Mouse (Mus musculus) intestine, embryonic 16.5 days (tissue): ENCODE data around the gene Robo1. TPM values are rescaled to one million over a fixed set of nuclear protein-coding genes. Genes with fewer than 3 reads are reported as not detected.

Experiments
- ATAC-seq: fragments of 200-750 bp; cut with Nextera tagmentation; 2 replicates; pipeline ENCODE4 v1.8.0; 2017; ENCODE audit warnings: moderate TSS enrichment, moderate library complexity
- H3K27ac ChIP-seq: fragments of 300-500 bp; sonication (generic); 2 replicates; pipeline ENCODE4 v1.5.1; 2014; ENCODE audit warnings: mild to moderate bottlenecking, low read length
- H3K27me3 ChIP-seq: fragments of 300-500 bp; sonication (generic); replicated peaks from 2 replicates; pipeline ENCODE4 v1.6.1; 2014; ENCODE audit warnings: low read length, control low read depth, mixed read lengths; ENCODE audit not compliant: control insufficient read depth, insufficient read depth
- H3K36me3 ChIP-seq: fragments of 300-500 bp; sonication (generic); 2 replicates; pipeline ENCODE4 v1.6.1; 2014; ENCODE audit warnings: low read length, control low read depth; ENCODE audit not compliant: control insufficient read depth, insufficient read depth
- H3K4me1 ChIP-seq: fragments of 300-500 bp; sonication (generic); 2 replicates; pipeline ENCODE4 v1.6.1; 2014; ENCODE audit warnings: low read length, control low read depth, mixed read lengths; ENCODE audit not compliant: control insufficient read depth, insufficient read depth
- H3K4me2 ChIP-seq: fragments of 300-500 bp; sonication (generic); 2 replicates; pipeline ENCODE4 v1.6.1; 2014; ENCODE audit warnings: low read depth, low read length, control low read depth
- H3K4me3 ChIP-seq: fragments of 300-500 bp; sonication (generic); 2 replicates; pipeline ENCODE4 v1.5.1; 2014; ENCODE audit warnings: mild to moderate bottlenecking, low read length
- H3K9ac ChIP-seq: fragments of 300-500 bp; sonication (generic); 2 replicates; pipeline ENCODE4 v1.6.1; 2014; ENCODE audit warnings: low read depth, low read length
- H3K9me3 ChIP-seq: fragments of 300-500 bp; sonication (generic); 2 replicates; pipeline ENCODE4 v1.6.1; 2016; ENCODE audit warnings: low read length, control low read depth; ENCODE audit not compliant: control insufficient read depth
- WGBS: fragments of 180-500 bp; shearing (Covaris S2); extraction: QIAGEN DNeasy Blood & Tissue Kit; methylation state at CpG from one replicate; pipeline ENCODE4 v1.1.7; 2014; 5-methylcytosine and 5-hydroxymethylcytosine counted together
- polyA plus RNA-seq: library from polyadenylated mRNA; unstranded; fragments of >200 nt; fragmentation: Nextera tagmentation; extraction: Ambion mirVana; gene quantifications from 2 replicates; pipeline ENCODE4 v1.2.1, GENCODE M21; 2015

Gene Robo1
- polyA plus RNA-seq, 1 experiment from 2014 or later: 10.9 TPM

- no peaks in the 10 kb centered on the region for H3K36me3 ChIP-seq
- WGBS: 96% methylated on average over 2 of the region's 2 CpGs
- ATAC-seq: no peak
Observed at GRCm38 (mm10) chr16:72834266-72834665, 526.2 kb downstream of the Robo1 start.

GRCm38 (mm10) chr16:72839031-72839430, 530.9 kb downstream of the Robo1 start:
- Histone ChIP-seq H3K4me3 (no peak overlapping the region), H3K36me3 (no peaks in the 10 kb centered on the region), H3K4me2 (no peak overlapping the region), H3K27me3 (no peaks in the 10 kb centered on the region), H3K9me3 (no peaks in the 10 kb centered on the region), H3K9ac (no peak overlapping the region), H3K4me1 (no peaks in the 10 kb centered on the region), H3K27ac (no peak overlapping the region)
- no peak for ATAC-seq
- 81% methylated on average over 1 of the region's 1 CpGs for WGBS

More at GRCm38 (mm10) chr16:72834266-72834665, 526.2 kb downstream of the Robo1 start:
- H3K27me3 ChIP-seq: no peaks in the 10 kb centered on the region
- no peaks in the 10 kb centered on the region for H3K9me3 ChIP-seq
- no peak overlapping the region for H3K4me2 ChIP-seq
- no peak overlapping the region for H3K9ac ChIP-seq
- H3K27ac ChIP-seq: no peak overlapping the region
- peaks cover 6% of the 10 kb centered on the region for H3K4me1 ChIP-seq
- H3K4me3 ChIP-seq: no peak overlapping the region

- Histone ChIP-seq H3K4me3 (no peak overlapping the region), H3K36me3 (no peaks in the 10 kb centered on the region), H3K27me3 (no peaks in the 10 kb centered on the region), H3K4me1 (no peaks in the 10 kb centered on the region), H3K9ac (no peak overlapping the region), H3K9me3 (no peaks in the 10 kb centered on the region), H3K27ac (no peak overlapping the region), H3K4me2 (no peak overlapping the region)
- 82% methylated on average over 9 of the region's 9 CpGs for WGBS
- no peak for ATAC-seq
Observed at GRCm38 (mm10) chr16:72841066-72841465, 533.0 kb downstream of the Robo1 start.

- Histone ChIP-seq H3K27me3 (no peaks in the 10 kb centered on the region), H3K36me3 (no peaks in the 10 kb centered on the region), H3K9ac (no peak overlapping the region), H3K4me1 (no peaks in the 10 kb centered on the region), H3K4me3 (no peak overlapping the region), H3K9me3 (no peaks in the 10 kb centered on the region), H3K4me2 (no peak overlapping the region), H3K27ac (no peak overlapping the region)
- 78% methylated on average over 9 of the region's 9 CpGs for WGBS
- no peak for ATAC-seq
Observed at GRCm38 (mm10) chr16:72854101-72854500, 546.0 kb downstream of the Robo1 start.

GRCm38 (mm10) chr16:72854809-72855503, 546.9 kb downstream of the Robo1 start:
- Histone ChIP-seq H3K9ac (no peak overlapping the region), H3K27ac (no peak overlapping the region), H3K9me3 (no peaks in the 10 kb centered on the region), H3K36me3 (no peaks in the 10 kb centered on the region), H3K4me2 (no peak overlapping the region), H3K4me1 (no peaks in the 10 kb centered on the region), H3K4me3 (no peak overlapping the region), H3K27me3 (no peaks in the 10 kb centered on the region)
- 73% methylated on average over 5 of the region's 5 CpGs for WGBS
- ATAC-seq: no peak

- no peak for ATAC-seq
- Histone ChIP-seq H3K4me2 (no peak overlapping the region), H3K9me3 (no peaks in the 10 kb centered on the region), H3K27me3 (no peaks in the 10 kb centered on the region), H3K4me3 (no peak overlapping the region), H3K36me3 (no peaks in the 10 kb centered on the region), H3K27ac (no peak overlapping the region), H3K9ac (no peak overlapping the region), H3K4me1 (peaks cover 5% of the 10 kb centered on the region; the same call in 1 of the 2 replicates)
- WGBS: 66% methylated on average over 7 of the region's 7 CpGs
Observed at GRCm38 (mm10) chr16:72861707-72862277, 553.7 kb downstream of the Robo1 start.

- Histone ChIP-seq H3K36me3 (no peaks in the 10 kb centered on the region), H3K4me3 (no peak overlapping the region), H3K9ac (no peak overlapping the region), H3K27ac (no peak overlapping the region), H3K9me3 (no peaks in the 10 kb centered on the region), H3K4me1 (peaks cover 5% of the 10 kb centered on the region; the same call in 1 of the 2 replicates), H3K27me3 (no peaks in the 10 kb centered on the region), H3K4me2 (no peak overlapping the region)
- no peak for ATAC-seq
- WGBS: 69% methylated on average over 4 of the region's 4 CpGs
Observed at GRCm38 (mm10) chr16:72866011-72866410, 557.9 kb downstream of the Robo1 start.

- Histone ChIP-seq H3K9me3 (no peaks in the 10 kb centered on the region), H3K4me1 (no peaks in the 10 kb centered on the region), H3K4me3 (no peak overlapping the region), H3K27ac (no peak overlapping the region), H3K36me3 (no peaks in the 10 kb centered on the region), H3K9ac (no peak overlapping the region), H3K27me3 (no peaks in the 10 kb centered on the region), H3K4me2 (no peak overlapping the region)
- no peak for ATAC-seq
- 80% methylated on average over 8 of the region's 8 CpGs for WGBS
Observed at GRCm38 (mm10) chr16:72874934-72875732, 567.0 kb downstream of the Robo1 start.

GRCm38 (mm10) chr16:72888108-72888507, 580.0 kb downstream of the Robo1 start:
- no peaks in the 10 kb centered on the region for H3K4me1 ChIP-seq
- H3K27me3 ChIP-seq: no peaks in the 10 kb centered on the region
- H3K4me3 ChIP-seq: no peak overlapping the region
- H3K9me3 ChIP-seq: no peaks in the 10 kb centered on the region
- H3K9ac ChIP-seq: no peak overlapping the region
- WGBS: 58% methylated on average over 7 of the region's 7 CpGs
- no peak for ATAC-seq
- no peak overlapping the region for H3K4me2 ChIP-seq
- H3K36me3 ChIP-seq: no peaks in the 10 kb centered on the region
- no peak overlapping the region for H3K27ac ChIP-seq
